Mouse (Mus musculus) hindbrain, embryonic 16.5 days (tissue): ENCODE data around the gene Stk11. TPM values are rescaled to one million over a fixed set of nuclear protein-coding genes. Genes with fewer than 3 reads are reported as not detected.

Experiments
- ATAC-seq: fragments of 200-750 bp; cut with Nextera tagmentation; 2 replicates; pipeline ENCODE4 v1.8.0; 2017; ENCODE audit warnings: moderate TSS enrichment, moderate library complexity
- H3K27ac ChIP-seq: fragments of 300-500 bp; sonication (generic); 2 replicates; pipeline ENCODE4 v1.5.1; 2014; ENCODE audit warnings: low read depth, mild to moderate bottlenecking, control low read depth, low read length, moderate library complexity
- H3K27me3 ChIP-seq: fragments of 300-500 bp; sonication (generic); replicated peaks from 2 replicates; pipeline ENCODE4 v1.6.1; 2014; ENCODE audit warnings: low read length; ENCODE audit not compliant: control insufficient read depth, insufficient read depth
- H3K36me3 ChIP-seq: fragments of 300-500 bp; sonication (generic); 2 replicates; pipeline ENCODE4 v1.6.1; 2014; ENCODE audit warnings: mild to moderate bottlenecking, low read length, moderate library complexity, mixed read lengths; ENCODE audit not compliant: control insufficient read depth, insufficient read depth
- H3K4me1 ChIP-seq: fragments of 300-500 bp; sonication (generic); 2 replicates; pipeline ENCODE4 v1.6.1; 2014; ENCODE audit warnings: low read depth, low read length; ENCODE audit not compliant: control insufficient read depth, insufficient read depth
- H3K4me2 ChIP-seq: fragments of 300-500 bp; sonication (generic); 2 replicates; pipeline ENCODE4 v1.6.1; 2014; ENCODE audit warnings: mild to moderate bottlenecking, low read length, control low read depth, moderate library complexity
- H3K4me3 ChIP-seq: fragments of 300-500 bp; sonication (generic); 2 replicates; pipeline ENCODE4 v1.5.1; 2014; ENCODE audit warnings: mild to moderate bottlenecking, low read length, control low read depth, moderate library complexity
- H3K9ac ChIP-seq: fragments of 300-500 bp; sonication (generic); 2 replicates; pipeline ENCODE4 v1.6.1; 2014; ENCODE audit warnings: low read depth, mild to moderate bottlenecking, control low read depth, low read length, moderate library complexity
- H3K9me3 ChIP-seq: fragments of 300-500 bp; sonication (generic); 2 replicates; pipeline ENCODE4 v1.6.1; 2014; ENCODE audit warnings: mild to moderate bottlenecking, low read length, moderate library complexity; ENCODE audit not compliant: control insufficient read depth
- WGBS: fragments of 180-500 bp; shearing (Covaris S2); extraction: QIAGEN DNeasy Blood & Tissue Kit; methylation state at CpG from one replicate; pipeline ENCODE4 v1.1.7; 2014; 5-methylcytosine and 5-hydroxymethylcytosine counted together
- polyA plus RNA-seq: library from polyadenylated mRNA; unstranded; fragments of >200 nt; fragmentation: Nextera tagmentation; extraction: Ambion mirVana; gene quantifications from 2 replicates; pipeline ENCODE4 v1.2.1, GENCODE M21; 2015

The Stk11 gene
- polyA plus RNA-seq, 1 experiment from 2014 or later: 17.7 TPM

GRCm38 (mm10) chr10:80149291-80150225 is 34.0 kb downstream of the Stk11 start:
- no peaks in the 10 kb centered on the region for H3K27me3 ChIP-seq
- peak overlapping the region; percentile 95 for H3K9ac ChIP-seq
- peak overlapping the region; percentile 81 for H3K4me3 ChIP-seq
- H3K4me2 ChIP-seq: peak overlapping the region; percentile 82
- under 1% methylated on average over 83 of the region's 88 CpGs for WGBS
- H3K27ac ChIP-seq: peak overlapping the region; percentile 99
- peaks cover 20% of the 10 kb centered on the region for H3K36me3 ChIP-seq
- ATAC-seq: peak; percentile 89
- H3K9me3 ChIP-seq: no peaks in the 10 kb centered on the region
- peaks cover 38% of the 10 kb centered on the region for H3K4me1 ChIP-seq

- Histone ChIP-seq H3K4me2 (peak overlapping the region; percentile 82), H3K4me1 (peaks cover 38% of the 10 kb centered on the region), H3K4me3 (peak overlapping the region; percentile 81), H3K27me3 (no peaks in the 10 kb centered on the region), H3K9ac (peak overlapping the region; percentile 95), H3K36me3 (peaks cover 26% of the 10 kb centered on the region), H3K27ac (peak overlapping the region; percentile 98), H3K9me3 (no peaks in the 10 kb centered on the region)
- 0% methylated on average over 47 of the region's 71 CpGs for WGBS
- no peak for ATAC-seq
These were observed 34.9 kb downstream of the Stk11 start for GRCm38 (mm10) chr10:80150226-80151210.

GRCm38 (mm10) chr10:80151211-80152034 is 35.8 kb downstream of the Stk11 start:
- peak overlapping the region; percentile 95 for H3K9ac ChIP-seq
- peaks cover 37% of the 10 kb centered on the region for H3K4me1 ChIP-seq
- peak overlapping the region; percentile 98 for H3K27ac ChIP-seq
- H3K9me3 ChIP-seq: no peaks in the 10 kb centered on the region
- WGBS: 0% methylated on average over 26 of the region's 26 CpGs
- H3K4me3 ChIP-seq: peak overlapping the region; percentile 81
- no peak for ATAC-seq
- peaks cover 28% of the 10 kb centered on the region for H3K36me3 ChIP-seq
- no peaks in the 10 kb centered on the region for H3K27me3 ChIP-seq
- peak overlapping the region; percentile 82 for H3K4me2 ChIP-seq

- H3K9me3 ChIP-seq: no peaks in the 10 kb centered on the region
- peaks cover 36% of the 10 kb centered on the region for H3K36me3 ChIP-seq
- H3K27ac ChIP-seq: peak overlapping the region; percentile 98
- 4% methylated on average over 14 of the region's 15 CpGs for WGBS
- peak overlapping the region; percentile 95 for H3K9ac ChIP-seq
- peaks cover 44% of the 10 kb centered on the region for H3K4me1 ChIP-seq
- peak overlapping the region; percentile 82 for H3K4me2 ChIP-seq
- peak overlapping the region; percentile 81 for H3K4me3 ChIP-seq
- ATAC-seq: no peak
- no peaks in the 10 kb centered on the region for H3K27me3 ChIP-seq
These were observed 36.7 kb downstream of the Stk11 start for GRCm38 (mm10) chr10:80152071-80152872.

GRCm38 (mm10) chr10:80152873-80153260 is 37.3 kb downstream of the Stk11 start:
- peak overlapping the region; percentile 81 for H3K4me3 ChIP-seq
- H3K9ac ChIP-seq: peak overlapping the region; percentile 95
- peak overlapping the region; percentile 82 for H3K4me2 ChIP-seq
- ATAC-seq: no peak
- H3K36me3 ChIP-seq: peaks cover 40% of the 10 kb centered on the region
- H3K9me3 ChIP-seq: no peaks in the 10 kb centered on the region
- no peaks in the 10 kb centered on the region for H3K27me3 ChIP-seq
- peak overlapping the region; percentile 98 for H3K27ac ChIP-seq
- 26% methylated on average over 3 of the region's 3 CpGs for WGBS
- H3K4me1 ChIP-seq: peaks cover 42% of the 10 kb centered on the region

- H3K27ac ChIP-seq: peak overlapping the region; percentile 98; the same call in 1 of the 2 replicates
- WGBS: 79% methylated on average over 19 of the region's 19 CpGs
- peaks cover 43% of the 10 kb centered on the region for H3K4me1 ChIP-seq
These were observed 38.1 kb downstream of the Stk11 start for GRCm38 (mm10) chr10:80153713-80154112.

GRCm38 (mm10) chr10:80154384-80154783 is 38.8 kb downstream of the Stk11 start:
- Histone ChIP-seq H3K4me2 (no peak overlapping the region), H3K4me1 (peaks cover 50% of the 10 kb centered on the region), H3K27me3 (no peaks in the 10 kb centered on the region), H3K4me3 (no peak overlapping the region), H3K36me3 (peaks cover 40% of the 10 kb centered on the region), H3K27ac (peak overlapping the region; percentile 37; the same call in 1 of the 2 replicates), H3K9ac (peak overlapping the region; percentile 9; the same call in 1 of the 2 replicates), H3K9me3 (no peaks in the 10 kb centered on the region)
- WGBS: 80% methylated on average over 7 of the region's 7 CpGs
- ATAC-seq: no peak

More at GRCm38 (mm10) chr10:80153713-80154112, 38.1 kb downstream of the Stk11 start:
- Histone ChIP-seq H3K27me3 (no peaks in the 10 kb centered on the region), H3K4me2 (0 out of 2 replicates have a peak overlapping the region, but pooled peaks have one; percentile 82), H3K36me3 (peaks cover 40% of the 10 kb centered on the region), H3K9ac (peak overlapping the region; percentile 95; the same call in 1 of the 2 replicates), H3K9me3 (no peaks in the 10 kb centered on the region), H3K4me3 (peak overlapping the region; percentile 81; the same call in 1 of the 2 replicates)
- no peak for ATAC-seq
